Mouse (Mus musculus) kidney, adult 10 weeks (tissue): ENCODE results near the gene Sim1. TPM values are rescaled to one million over a fixed set of nuclear protein-coding genes. Genes with fewer than 3 reads are reported as not detected.

Experiments
- polyA plus RNA-seq: library from polyadenylated mRNA; stranded (reverse); fragments of 350-450 nt; fragmentation: Illumina TruSeq; extraction: RNeasy Lipid Tissue Mini Kit (QIAGEN cat#74804); gene quantifications from one replicate; pipeline ENCODE4 v1.2.3, GENCODE M21; 2014; ENCODE audit warnings: low read depth, low replicate concordance

Sim1 gene
- polyA plus RNA-seq = 38.4 TPM

DNA sequence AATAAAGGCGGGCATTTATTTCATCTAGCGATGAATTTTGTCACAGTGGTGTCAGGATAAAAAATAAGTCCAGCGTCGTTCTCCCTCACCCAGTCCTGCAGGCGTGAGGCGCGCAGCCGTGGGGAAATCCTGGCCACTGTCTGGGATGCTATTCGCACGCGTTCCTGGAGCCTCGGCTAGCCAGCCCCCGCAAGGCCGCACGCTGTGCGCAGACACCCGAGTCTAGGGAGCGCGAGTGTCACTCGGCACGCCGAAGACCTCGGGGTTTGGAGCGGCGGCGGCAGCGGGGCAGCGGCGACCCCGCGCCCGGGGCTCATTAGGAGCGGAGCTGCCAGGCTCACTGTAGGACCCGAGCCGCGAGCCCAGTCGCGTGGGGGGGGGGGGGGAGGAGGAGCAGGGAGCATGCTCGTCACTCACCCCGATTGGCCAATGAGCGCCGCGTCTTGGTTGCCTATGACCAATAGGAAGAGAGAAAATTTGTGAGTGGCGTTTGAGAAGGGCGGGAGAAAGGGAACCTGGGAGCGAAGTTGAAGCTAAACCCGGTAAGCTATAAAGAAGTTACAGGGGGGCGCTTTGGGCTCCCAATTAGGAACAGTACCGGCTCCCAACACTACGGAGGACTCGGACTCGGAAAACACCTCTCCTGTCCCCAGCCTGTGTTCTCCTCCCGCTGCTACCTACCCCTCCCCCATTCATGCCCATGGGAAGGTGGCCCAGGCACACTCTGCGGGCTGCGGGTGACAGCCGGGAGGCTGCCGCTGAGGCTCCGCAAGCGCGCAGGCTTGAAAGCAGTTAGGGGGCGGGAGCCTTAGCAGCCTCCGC is at the start of gene Sim1:
Gene Sim1 (plus strand): TSS at position 585 of the 822 bp plus-strand sequence.

